Mouse (Mus musculus) left cerebral cortex, adult 18-20 months (tissue): ENCODE data around the gene Hadh. TPM values are rescaled to one million over a fixed set of nuclear protein-coding genes. Genes with fewer than 3 reads are reported as not detected.

Experiments
- total RNA-seq, 2 experiments: library from RNA; stranded (reverse); gene quantifications; 2 replicates each; pipeline ENCODE4 v1.2.3; 2021

The Hadh gene
- total RNA-seq, 2 experiments from 2014 or later: 18.7 to 20.3 TPM

Other genes starting within 250 kb of the Hadh start
- gene Lef1, start 161.6 kb downstream of the Hadh start, total RNA-seq: 1 to 10 TPM; 5.5 to 5.7 TPM
- 10 to 100 TPM; 15.9 to 17.0 TPM for gene Cyp2u1, start 31.1 kb upstream of the Hadh start, total RNA-seq
- gene Sgms2, start 219.3 kb upstream of the Hadh start, total RNA-seq: 1 to 10 TPM; 2.3 to 5.1 TPM